Mouse (Mus musculus): ENCODE measurements around the gene Fmr1nb. TPM values are rescaled to one million over a fixed set of nuclear protein-coding genes. Genes with fewer than 3 reads are reported as not detected.
"Not testable (repeated sequence)": the region's sequence is repeated elsewhere in the genome, so short reads cannot be mapped to it uniquely, and the experiment has no call there.

Fmr1nb gene
- 1 to 10 TPM; 1.1 to 4.1 (median 2.5) TPM for total RNA-seq (2022)

DNA sequence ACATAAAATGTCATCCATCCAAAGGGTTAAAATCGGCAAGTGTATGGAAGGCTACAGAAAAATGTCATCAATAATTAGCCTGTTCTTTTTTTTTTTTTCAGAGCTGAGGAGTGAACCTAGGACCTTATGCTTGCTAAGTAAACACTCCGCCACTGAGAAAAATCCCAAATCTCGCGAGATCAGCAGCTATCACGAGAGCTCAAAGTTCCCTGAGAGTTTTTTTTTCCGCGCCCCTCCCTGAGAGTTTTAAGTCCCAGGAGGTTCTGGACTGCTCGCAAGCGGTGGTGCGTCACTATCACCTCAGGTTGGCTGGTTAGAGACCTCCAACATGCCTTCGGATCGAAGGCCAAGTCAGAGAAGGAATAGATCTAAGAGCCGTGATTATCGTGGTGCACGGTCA, at the start of gene Fmr1nb:
Gene Fmr1nb (plus strand): TSS at position 234 of the 400 bp plus-strand sequence.
- DNase-seq (ENCODE audit: low spot score), result no peak

DNA sequence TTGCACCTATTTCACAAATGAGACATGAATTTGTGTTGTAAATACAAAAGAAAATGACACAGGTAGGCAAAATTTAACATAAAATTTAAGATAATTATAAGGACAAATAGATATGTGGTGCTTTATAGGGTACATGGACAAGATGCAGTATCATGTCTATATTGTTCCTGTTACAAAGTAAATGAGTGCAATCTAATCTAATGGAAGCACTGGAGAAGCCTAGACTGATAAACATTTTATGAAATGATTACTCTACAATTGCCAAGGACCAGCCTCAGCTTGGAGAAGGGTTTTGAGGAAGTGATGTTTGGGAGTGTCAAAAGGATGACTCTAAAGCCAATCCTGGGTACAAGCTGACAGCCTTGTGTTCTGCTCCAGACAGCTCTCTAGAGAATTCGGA, 24.7 kb upstream of the Fmr1nb start:
- DNase-seq (ENCODE audit: low spot score), result no peak

DNA sequence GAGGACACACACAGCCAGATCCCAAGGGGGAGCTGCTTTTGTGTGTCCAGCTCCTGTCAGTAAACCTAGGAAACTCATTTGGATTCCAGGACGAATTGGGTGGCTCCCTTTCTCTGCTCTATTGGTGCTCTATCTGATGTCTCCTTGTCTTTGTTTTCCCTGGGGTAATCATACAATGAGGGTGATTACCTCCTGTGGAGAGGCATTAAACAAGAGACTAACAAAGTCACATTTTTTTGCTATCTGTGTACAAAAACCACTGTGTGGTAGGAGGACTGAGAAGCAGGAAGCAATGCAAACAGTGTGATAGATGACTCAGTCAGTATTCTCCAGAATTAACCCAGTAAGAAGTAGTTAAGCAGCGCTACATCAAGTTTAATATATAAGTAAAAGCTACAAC, 21.6 kb upstream of the Fmr1nb start:
- DNase-seq (ENCODE audit: low spot score), result no peak

- not testable (repeated sequence) for DNase-seq (ENCODE audit: low spot score)
Observed at GRCm38 (mm10) chrX:68820449-68820848, 58.8 kb downstream of the Fmr1nb start.

GRCm38 (mm10) chrX:68821059-68821458, 59.4 kb downstream of the Fmr1nb start, which contains the start of gene Gm14698:
Gene Gm14698 (plus strand): TSS chrX:68821093.
- DNase-seq (ENCODE audit: low spot score), result not testable (repeated sequence)

DNA sequence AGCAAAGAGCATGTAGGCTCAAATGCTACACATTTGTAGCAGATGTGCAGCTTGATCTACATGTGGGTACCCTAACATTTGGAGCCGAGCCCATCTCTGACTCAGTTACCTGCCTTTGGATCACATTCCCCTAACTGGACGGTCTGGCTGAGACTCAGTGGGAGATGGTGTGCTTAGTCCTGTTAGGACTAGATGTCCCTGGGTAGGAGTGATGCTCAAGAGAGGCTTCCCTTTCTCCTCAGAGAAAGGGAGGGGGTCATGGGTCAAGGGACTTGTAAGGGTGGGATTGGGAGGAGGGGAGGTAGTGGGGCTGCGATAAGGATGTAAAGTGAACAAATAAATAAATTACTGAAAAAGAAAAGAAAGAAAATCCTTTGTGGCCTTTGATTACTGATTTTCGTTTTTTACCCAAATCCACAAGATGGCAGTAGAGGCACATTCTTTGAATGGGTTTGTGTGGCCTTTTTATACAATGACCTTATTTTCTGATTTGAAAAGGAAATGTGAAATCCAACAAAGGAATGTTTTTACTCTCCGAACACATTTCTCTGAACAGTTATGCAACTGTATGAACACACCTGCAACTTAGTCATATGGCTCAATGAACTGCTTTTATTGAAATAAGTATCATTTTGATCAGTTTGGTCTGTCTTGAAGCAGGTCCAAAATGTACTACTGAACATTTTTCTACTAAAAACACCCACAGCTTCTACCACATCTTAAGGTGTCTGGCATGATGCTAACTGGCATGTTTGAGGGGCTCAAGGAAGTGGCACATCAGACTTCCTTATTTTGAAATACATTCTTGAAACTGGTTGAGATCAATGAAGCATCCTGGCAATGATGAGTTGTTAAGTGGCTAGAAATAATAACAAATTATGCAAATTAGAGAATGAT, 78.2 kb downstream of the Fmr1nb start:
- DNase-seq (ENCODE audit: low spot score), result no peak

Other genes starting within 250 kb of the Fmr1nb start
- 1 to 10 TPM; 6.8 to 9.0 (median 7.9) TPM for gene Fmr1, start 83.3 kb upstream of the Fmr1nb start, total RNA-seq (2022)
- 1 to 10 TPM in 1 of 4 experiments, under 1 TPM in 3; 0.34 to 1.9 (median 0.85) TPM for gene Gm14698, start 59.3 kb downstream of the Fmr1nb start, total RNA-seq (2022)
- not detected for gene Gm6812, start 131.2 kb downstream of the Fmr1nb start, total RNA-seq (2022)